Mouse (Mus musculus) heart, adult 8-10 months (tissue): ENCODE measurements around the gene Padi3. TPM values are rescaled to one million over a fixed set of nuclear protein-coding genes. Genes with fewer than 3 reads are reported as not detected.

Source experiments
- DNase-seq: peaks from one replicate; pipeline ENCODE4 v3.0.0; 2022; ENCODE audit warnings: low spot score
- total RNA-seq, 4 experiments: library from RNA; stranded (reverse); gene quantifications; 2 replicates each; pipeline ENCODE4 v1.2.4; 2022

Gene Padi3
- total RNA-seq, result under 1 TPM; 0.09 to 0.34 (median 0.13) TPM

DNA sequence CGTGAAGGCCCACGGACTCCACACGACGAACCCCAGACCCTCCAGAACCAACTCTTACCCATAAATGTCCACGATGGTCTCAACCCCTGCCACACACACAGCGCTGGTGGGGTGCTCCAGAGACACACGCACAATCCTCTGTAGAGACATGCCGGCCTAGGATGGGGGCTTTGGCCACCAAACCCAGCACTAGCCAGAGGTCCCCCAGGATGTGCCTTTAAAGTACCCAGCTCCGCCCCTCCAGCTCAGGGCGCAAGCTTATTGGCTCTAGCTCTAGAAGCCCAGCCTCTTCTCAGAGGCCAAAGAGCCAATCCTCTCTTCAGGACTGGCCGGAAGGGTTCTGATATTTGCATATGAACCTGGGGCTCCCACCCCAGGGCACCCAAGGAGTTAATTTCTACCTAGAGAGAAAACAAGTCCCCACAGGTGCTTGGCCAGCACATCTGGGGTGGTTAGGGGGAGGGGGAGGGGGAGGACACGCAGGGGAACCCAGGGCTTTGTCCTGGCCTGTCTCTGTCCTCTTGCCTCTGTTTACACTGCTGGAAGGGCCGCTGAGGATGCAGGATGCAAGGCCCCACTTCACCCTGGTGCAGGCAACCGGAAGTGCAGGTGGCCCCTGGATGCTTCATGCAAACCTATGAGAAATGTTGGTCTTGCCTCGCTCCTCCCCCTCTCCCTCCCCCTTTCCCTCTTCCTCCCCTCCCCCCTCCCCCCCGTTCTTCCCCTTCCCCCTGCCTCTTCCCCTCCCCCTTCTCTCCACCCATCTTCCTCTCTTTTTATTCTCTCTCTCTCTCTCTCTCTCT lies at the start of gene Padi3:
TSS of gene Padi3 (minus strand) at position 191 of the 803 bp plus-strand sequence.
- no peak for DNase-seq

DNA sequence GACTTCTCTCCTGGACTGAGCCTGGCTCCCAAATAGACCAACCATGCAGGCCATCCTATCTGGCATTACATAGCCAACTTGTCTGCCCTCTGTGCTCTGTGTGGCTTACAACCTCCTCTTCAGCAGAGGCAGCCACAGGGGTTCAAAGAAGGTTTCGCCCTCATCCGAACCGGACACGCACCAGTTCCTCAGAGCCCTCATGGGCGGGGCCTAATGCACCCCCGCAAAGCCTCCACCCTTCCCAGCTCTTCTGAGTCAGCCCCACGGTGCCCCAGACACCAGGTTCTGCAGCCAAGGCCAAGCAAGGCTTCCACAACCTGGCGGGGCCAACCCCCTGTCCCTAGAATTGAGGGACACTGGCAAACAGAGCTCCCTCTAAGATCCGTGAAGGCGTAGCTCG lies 48.8 kb upstream of the Padi3 start:
- no peak for DNase-seq

GRCm38 (mm10) chr4:140857813-140858212 lies 47.4 kb upstream of the Padi3 start:
- DNase-seq, result no peak

DNA sequence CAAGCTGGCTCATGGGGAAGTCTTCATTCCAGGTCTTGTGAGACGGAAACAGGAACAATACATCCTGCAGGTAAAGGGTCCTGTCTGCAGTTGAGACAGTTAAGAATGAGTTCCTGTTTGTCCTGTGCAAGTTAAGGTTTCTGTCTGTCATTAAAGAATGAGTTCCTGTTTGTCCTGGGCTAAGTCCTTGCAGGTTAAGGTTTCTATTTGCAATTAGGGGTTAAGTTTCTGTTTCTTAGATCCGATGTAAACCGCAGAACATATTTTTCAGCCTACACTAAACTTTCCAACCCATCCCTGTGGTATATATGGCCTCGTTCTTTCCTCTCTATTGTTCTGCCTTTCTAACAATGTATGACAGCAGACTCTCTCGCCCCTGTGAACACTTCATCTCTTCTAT lies 46.6 kb upstream of the Padi3 start:
- DNase-seq, result no peak

- no peak for DNase-seq
These were observed 44.7 kb upstream of the Padi3 start for GRCm38 (mm10) chr4:140855151-140855550.

GRCm38 (mm10) chr4:140854455-140854864 lies 44.0 kb upstream of the Padi3 start:
- DNase-seq, result no peak

DNA sequence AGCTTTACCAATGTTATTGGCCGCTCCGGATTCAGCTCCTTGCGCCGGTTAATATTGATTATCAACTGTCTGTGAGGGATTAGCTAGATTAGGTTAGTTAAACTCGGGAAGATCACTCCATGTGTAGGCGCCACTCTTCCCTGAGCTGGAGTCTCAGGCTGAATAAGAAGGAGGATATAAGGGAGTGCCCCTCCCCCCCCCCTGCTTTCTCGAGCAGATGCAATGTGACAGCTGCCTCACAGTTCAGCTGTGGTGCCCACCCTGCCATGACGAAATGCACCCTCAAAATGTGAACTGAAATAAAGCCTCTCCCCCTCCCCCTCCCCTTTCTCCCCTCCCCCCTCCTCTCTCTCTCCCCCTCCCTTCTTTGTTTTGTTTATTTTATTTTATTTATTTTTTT lies 43.2 kb upstream of the Padi3 start:
- DNase-seq, result no peak

DNA sequence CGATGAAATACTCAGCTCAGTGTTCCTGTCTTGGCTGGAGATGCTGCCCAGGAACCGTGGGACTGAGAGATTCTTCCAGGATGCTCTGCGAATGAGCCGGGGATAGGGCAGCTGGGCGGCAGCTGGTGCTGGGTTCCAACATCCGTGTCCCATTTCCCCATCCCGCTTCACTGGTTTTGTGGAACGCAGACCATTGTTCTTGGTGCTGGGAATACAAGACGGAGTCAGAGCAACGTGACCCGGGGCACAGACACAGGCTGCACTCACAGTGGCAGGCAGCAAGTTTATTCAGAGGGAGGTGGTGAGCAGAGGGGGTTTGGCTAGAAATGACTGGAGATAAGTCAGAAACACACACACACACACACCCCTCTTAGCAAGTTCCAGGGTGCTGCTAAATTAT lies 38.9 kb upstream of the Padi3 start:
- DNase-seq, result no peak

- DNase-seq, result no peak
These were observed 35.2 kb upstream of the Padi3 start, which contains the start of gene Padi1 for GRCm38 (mm10) chr4:140845666-140846065. TSS of gene Padi1 (minus strand) at chr4:140845778.

DNA sequence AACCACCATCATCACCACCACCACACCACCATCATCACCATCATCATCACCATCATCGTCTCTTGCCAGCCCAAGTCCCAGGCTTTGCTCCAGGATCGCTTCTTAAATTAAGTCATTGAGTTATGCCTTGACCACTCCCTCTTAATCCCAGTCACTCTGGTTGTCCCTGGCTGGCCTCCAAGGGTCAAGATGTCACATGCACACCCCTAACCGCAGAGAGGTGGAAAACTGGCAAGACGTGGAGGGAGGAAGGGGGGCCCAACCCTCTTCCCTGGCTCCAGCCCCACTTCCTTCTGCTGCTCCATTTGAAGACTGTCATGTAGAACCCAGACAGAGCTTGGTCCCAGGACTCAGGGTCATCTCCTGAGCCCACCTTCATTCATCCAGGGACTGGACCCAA lies 34.5 kb upstream of the Padi3 start:
- no peak for DNase-seq

DNA sequence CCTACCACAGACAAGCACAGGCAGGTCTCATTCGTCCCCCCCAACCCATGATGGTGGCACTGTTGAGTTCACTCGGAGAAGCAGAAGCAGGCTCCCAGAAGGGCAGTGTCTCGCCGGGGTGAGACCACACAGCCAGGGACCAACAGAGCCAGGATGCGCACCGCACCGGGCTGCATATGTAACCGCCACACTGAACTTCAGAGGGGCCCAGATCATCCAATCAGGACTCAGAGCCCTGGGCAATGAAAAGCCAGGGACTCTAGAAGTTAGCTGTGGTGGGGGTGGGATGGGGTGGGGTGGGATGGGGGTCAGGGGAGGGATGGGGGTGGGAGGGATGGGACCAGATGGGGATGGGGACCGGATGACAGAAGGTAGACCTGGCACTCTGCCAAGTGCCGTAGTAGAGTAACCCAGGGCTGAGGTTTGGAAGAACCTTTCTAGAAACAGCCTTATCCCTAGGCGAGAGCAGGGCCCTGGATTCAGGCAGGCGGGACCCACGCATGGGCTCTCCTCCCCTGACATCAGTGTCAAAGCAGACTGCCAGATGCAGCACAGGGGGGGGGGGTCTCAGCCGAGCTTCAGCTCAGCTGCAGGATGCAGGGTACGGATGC lies 33.3 kb upstream of the Padi3 start:
- DNase-seq, result no peak

- no peak for DNase-seq
These were observed 32.5 kb upstream of the Padi3 start for GRCm38 (mm10) chr4:140842909-140843308.

- DNase-seq, result no peak
These were observed 27.4 kb upstream of the Padi3 start for GRCm38 (mm10) chr4:140837879-140838278.

- no peak for DNase-seq
These were observed 25.9 kb upstream of the Padi3 start for GRCm38 (mm10) chr4:140836208-140836866.

GRCm38 (mm10) chr4:140835682-140836081 lies 25.2 kb upstream of the Padi3 start:
- DNase-seq, result no peak

DNA sequence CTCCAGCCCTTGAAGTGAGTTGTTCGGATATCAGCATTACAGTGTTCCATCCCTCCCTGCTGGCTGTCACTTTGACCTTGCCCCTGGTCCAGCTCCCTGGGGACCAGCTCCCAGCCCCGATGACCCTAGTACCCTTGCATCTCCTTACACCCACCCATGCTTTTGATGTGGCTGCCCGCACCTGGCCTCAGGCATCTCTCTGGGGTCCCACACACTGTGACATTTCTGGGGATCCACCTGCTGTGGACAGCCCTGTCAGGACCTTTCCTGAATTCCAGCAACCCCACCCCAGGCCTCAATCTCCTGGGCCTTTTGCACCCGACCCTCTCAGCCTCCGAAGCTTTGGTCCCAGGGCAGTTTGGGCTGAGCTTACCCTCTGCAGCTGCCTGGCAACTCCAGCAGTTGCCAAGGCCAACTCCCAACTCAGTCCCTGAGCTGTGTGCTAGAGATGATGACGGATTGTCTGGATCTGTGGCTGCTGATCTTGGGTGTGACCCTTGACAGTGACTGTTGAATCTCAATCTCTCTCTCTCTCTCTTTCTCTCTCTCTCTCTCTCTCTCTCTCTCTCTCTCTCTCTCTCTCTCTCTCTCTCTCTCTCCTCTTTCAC lies 24.0 kb upstream of the Padi3 start:
- DNase-seq, result no peak

DNA sequence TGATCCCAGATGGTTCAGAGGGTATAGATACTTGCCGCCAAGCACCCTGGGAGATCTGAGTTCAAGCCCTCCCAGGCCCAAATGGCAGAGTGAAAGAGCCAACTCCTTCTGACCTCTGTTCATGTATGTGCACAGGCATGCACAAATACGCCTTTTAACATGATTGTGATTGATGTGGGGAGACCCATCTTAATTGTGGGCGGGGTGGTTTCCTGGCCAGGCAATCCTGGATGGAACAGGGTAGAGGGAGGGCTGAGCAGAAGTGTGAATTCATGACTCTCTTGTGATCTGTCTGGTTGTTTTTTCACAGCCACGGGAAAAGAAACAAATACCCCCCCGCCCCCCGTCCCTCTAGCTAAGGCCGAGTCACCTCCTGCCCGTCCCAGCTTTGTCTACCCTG lies 22.4 kb upstream of the Padi3 start:
- no peak for DNase-seq

- DNase-seq, result no peak
These were observed 21.4 kb upstream of the Padi3 start for GRCm38 (mm10) chr4:140831808-140832207.

- DNase-seq, result no peak
These were observed 16.8 kb upstream of the Padi3 start for GRCm38 (mm10) chr4:140827237-140827636.

GRCm38 (mm10) chr4:140825942-140826341 lies 15.5 kb upstream of the Padi3 start:
- DNase-seq, result no peak

DNA sequence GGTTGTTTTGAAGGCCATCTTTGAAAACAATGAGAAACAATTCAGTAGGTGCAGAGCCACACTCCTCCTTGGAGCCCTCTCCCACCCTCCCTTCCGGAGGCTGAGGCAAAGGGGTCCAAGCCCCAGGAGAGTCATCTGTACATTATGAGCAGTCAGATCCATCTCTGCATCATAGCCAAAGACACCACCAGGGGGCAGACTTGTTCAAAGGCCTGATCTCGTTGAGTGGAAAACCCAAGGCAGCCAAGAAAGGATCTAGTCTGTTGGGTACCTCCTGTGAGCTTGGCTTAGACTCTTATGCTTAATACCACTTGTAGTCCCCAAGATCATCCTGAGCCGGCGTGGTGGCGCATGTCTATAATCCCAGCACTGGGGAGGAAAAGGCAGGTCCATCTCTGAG lies 11.5 kb upstream of the Padi3 start:
- no peak for DNase-seq

- DNase-seq, result no peak
These were observed 7.0 kb upstream of the Padi3 start for GRCm38 (mm10) chr4:140817413-140817812.
